Mouse (Mus musculus) ES-E14 (cell line): ENCODE data around the gene Retreg3. TPM values are rescaled to one million over a fixed set of nuclear protein-coding genes. Genes with fewer than 3 reads are reported as not detected.
A peak's percentile ranks its signal among the peaks of the same experiment; 100 is the strongest.

Source experiments
- DNase-seq: peaks from one replicate; pipeline ENCODE4 v3.0.0-alpha.2; 2013; ENCODE audit warnings: low read depth, low spot score
- H3K27ac ChIP-seq: 2 replicates; pipeline ENCODE4 v1.5.1; 2012; ENCODE audit warnings: low read depth, mild to moderate bottlenecking, low read length, moderate library complexity, mixed read lengths; ENCODE audit not compliant: poor library complexity, insufficient read depth, severe bottlenecking
- H3K36me3 ChIP-seq: 2 replicates; pipeline ENCODE4 v1.6.1; 2012; ENCODE audit warnings: mild to moderate bottlenecking, low read length, moderate library complexity, mixed read lengths; ENCODE audit not compliant: control insufficient read depth, poor library complexity, insufficient read depth, severe bottlenecking
- H3K4me1 ChIP-seq, 2 experiments: fragments of 150-350 bp in 1 of 2; sonication (generic) in 1 of 2; 2 replicates each; pipeline ENCODE4 v1.6.1; 2012; ENCODE audit warnings: low read length in 2 of 2, mild to moderate bottlenecking in 1 of 2, mixed read lengths in 1 of 2; ENCODE audit not compliant: control insufficient read depth in 2 of 2, insufficient read depth in 2 of 2, poor library complexity in 1 of 2
- H3K4me3 ChIP-seq, 2 experiments: fragments of 150-350 bp in 1 of 2; sonication (generic) in 1 of 2; 2 replicates each; pipeline ENCODE4 v1.5.1; 2012; ENCODE audit warnings: low read length in 2 of 2, low read depth in 1 of 2, mild to moderate bottlenecking in 1 of 2, mixed read lengths in 1 of 2; ENCODE audit not compliant: insufficient read depth in 1 of 2, poor library complexity in 1 of 2, severe bottlenecking in 1 of 2
- H3K9ac ChIP-seq: 2 replicates; pipeline ENCODE4 v1.6.1; 2012; ENCODE audit warnings: low read depth, mild to moderate bottlenecking, low read length, mixed read lengths; ENCODE audit not compliant: poor library complexity, insufficient read depth, severe bottlenecking
- H3K9me3 ChIP-seq: fragments of 150-350 bp; sonication (generic); 2 replicates; pipeline ENCODE4 v1.6.1; 2012; ENCODE audit warnings: low read depth, mild to moderate bottlenecking, low read length; ENCODE audit not compliant: control insufficient read depth, insufficient read depth
- CHD2 ChIP-seq: IDR thresholded peaks from 2 replicates; pipeline ENCODE4 v1.6.1; 2014; ENCODE audit warnings: mild to moderate bottlenecking, low read depth, low read length, inconsistent platforms
- HCFC1 ChIP-seq: IDR thresholded peaks from 2 replicates; pipeline ENCODE4 v1.6.1; 2012; ENCODE audit warnings: low read length, inconsistent platforms, borderline replicate concordance; ENCODE audit not compliant: insufficient read depth
- MAFK ChIP-seq: IDR thresholded peaks from 2 replicates; pipeline ENCODE4 v1.6.1; 2014; ENCODE audit warnings: mild to moderate bottlenecking, low read depth, low read length, inconsistent platforms; ENCODE audit not compliant: insufficient read depth
- ZC3H11A ChIP-seq: IDR thresholded peaks from 2 replicates; pipeline ENCODE4 v1.6.1; 2012; ENCODE audit warnings: low read depth, mild to moderate bottlenecking, inconsistent platforms, low read length, borderline replicate concordance
- ZNF384 ChIP-seq: IDR thresholded peaks from 2 replicates; pipeline ENCODE4 v1.6.1; 2012; ENCODE audit warnings: low read depth, low read length, inconsistent platforms
- in situ Hi-C, 2 experiments: fragments of 600-800 bp; cut with MboI; formaldehyde crosslinking; loops; one replicate each; pipeline ENCODE4 v1.15.1; 2025; ENCODE audit warnings: low sequenced_read_pairs in 2 of 2, inconsistent platforms in 1 of 2; ENCODE audit not compliant: unreplicated experiment in 2 of 2
- total RNA-seq: library from RNA; depleted of rRNA; stranded (reverse); fragments of 300-350 nt; gene quantifications from 2 replicates; pipeline ENCODE4 v1.2.3, GENCODE M21; 2012; rRNA removed

Gene Retreg3
- 60.4 and 65.2 TPM in 2 replicates for total RNA-seq

GRCm38 (mm10) chr11:101119761-101120544 is at the start of gene Retreg3, which contains the start of gene Tubg1:
Gene Retreg3, minus strand, starts transcription at chr11:101119893.
Gene Tubg1, plus strand, starts transcription at chr11:101119938.
- H3K36me3 ChIP-seq = peaks cover 7% of the 10 kb centered on the region; the same call in 1 of the 2 replicates
- in situ Hi-C loops = no loop called here

GRCm38 (mm10) chr11:101168301-101168980 is 48.7 kb upstream of the Retreg3 start:
- no peak overlapping the region for H3K9ac ChIP-seq
- TF ChIP-seq CHD2 = no peak
- no peak for TF ChIP-seq HCFC1
- no peak for TF ChIP-seq ZNF384
- TF ChIP-seq MAFK = no peak
- TF ChIP-seq ZC3H11A = no peak
- no peaks in the 10 kb centered on the region for H3K9me3 ChIP-seq
- H3K4me3 ChIP-seq = no peak overlapping the region
- no peak overlapping the region for H3K27ac ChIP-seq
- peaks cover 0 to 10% of the 10 kb centered on the region in 2 experiments; a peak in 2 of 4 replicates for H3K4me1 ChIP-seq
- H3K36me3 ChIP-seq = peaks cover 2% of the 10 kb centered on the region; the same call in 1 of the 2 replicates
- no peak for DNase-seq
- in situ Hi-C loops = no loop called here

More at GRCm38 (mm10) chr11:101119761-101120544, at the start of gene Retreg3, which contains the start of gene Tubg1:
- Histone ChIP-seq H3K9me3 (no peaks in the 10 kb centered on the region), H3K4me3 (peak within 1 kb of the TSS; percentile 84 to 88), H3K9ac (peak within 1 kb of the TSS; percentile 93), H3K4me1 (peaks cover 0 to 5% of the 10 kb centered on the region in 2 experiments; a peak in 3 of 4 replicates), H3K27ac (peak within 1 kb of the TSS; percentile 51; the same call in 1 of the 2 replicates)
- TF ChIP-seq MAFK = no peak
- TF ChIP-seq ZNF384 = no peak
- no peak; the same call in 1 of the 2 replicates for TF ChIP-seq CHD2
- DNase-seq = peak; percentile 98

GRCm38 (mm10) chr11:101167963-101168300 is 48.2 kb upstream of the Retreg3 start:
- no peak for TF ChIP-seq MAFK
- no peak for TF ChIP-seq ZC3H11A
- no peak for TF ChIP-seq CHD2
- TF ChIP-seq HCFC1 = no peak
- TF ChIP-seq ZNF384 = no peak
- DNase-seq = no peak
- Histone ChIP-seq H3K4me3 (no peak overlapping the region), H3K27ac (no peak overlapping the region), H3K36me3 (peaks cover 2% of the 10 kb centered on the region; the same call in 1 of the 2 replicates), H3K9ac (no peak overlapping the region), H3K9me3 (no peaks in the 10 kb centered on the region), H3K4me1 (peaks cover 0 to 11% of the 10 kb centered on the region in 2 experiments; a peak in 2 of 4 replicates)
- in situ Hi-C loops = no loop called here

- in situ Hi-C loops = no loop called here
- no peak overlapping the region for H3K27ac ChIP-seq
- H3K9ac ChIP-seq = no peak overlapping the region
- no peak overlapping the region for H3K4me3 ChIP-seq
- peaks cover 2% of the 10 kb centered on the region; the same call in 1 of the 2 replicates for H3K36me3 ChIP-seq
- no peaks in the 10 kb centered on the region for H3K9me3 ChIP-seq
- TF ChIP-seq CHD2 (no peak), ZNF384 (no peak), HCFC1 (no peak), MAFK (no peak), ZC3H11A (no peak)
- DNase-seq = no peak
- H3K4me1 ChIP-seq = peaks cover 0 to 13% of the 10 kb centered on the region in 2 experiments; a peak in 2 of 4 replicates
Measured at GRCm38 (mm10) chr11:101167211-101167962, 47.7 kb upstream of the Retreg3 start.
